Mouse (Mus musculus) midbrain, embryonic 12.5 days (tissue): ENCODE measurements at regions not wholly inside any gene's neighbourhood (a gene's known extent, or its start where the extent isn't known, plus 50 kb on each side); places are given as distances from the start of the nearest gene placed in this dataset.
A peak's percentile ranks its signal among the peaks of the same experiment; 100 is the strongest.
"Not testable (repeated sequence)": the region's sequence is repeated elsewhere in the genome, so short reads cannot be mapped to it uniquely, and the experiment has no call there.

Experiments used
- ATAC-seq: fragments of 200-750 bp; cut with Nextera tagmentation; 2 replicates; pipeline ENCODE4 v1.8.0; 2017; ENCODE audit warnings: low read depth, moderate TSS enrichment, moderate library complexity; ENCODE audit not compliant: low FRiP score
- H3K27ac ChIP-seq: fragments of 300-500 bp; sonication (generic); replicated peaks from 2 replicates; pipeline ENCODE4 v1.5.1; 2016; ENCODE audit warnings: mild to moderate bottlenecking
- H3K27me3 ChIP-seq: fragments of 300-500 bp; sonication (generic); 2 replicates; pipeline ENCODE4 v1.6.1; 2016; ENCODE audit warnings: mild to moderate bottlenecking
- H3K36me3 ChIP-seq: fragments of 300-500 bp; sonication (generic); 2 replicates; pipeline ENCODE4 v1.6.1; 2016
- H3K4me1 ChIP-seq: fragments of 300-500 bp; sonication (generic); 2 replicates; pipeline ENCODE4 v1.6.1; 2016
- H3K4me2 ChIP-seq: fragments of 300-500 bp; sonication (generic); replicated peaks from 2 replicates; pipeline ENCODE4 v1.6.1; 2016; ENCODE audit warnings: mild to moderate bottlenecking, moderate library complexity
- H3K4me3 ChIP-seq: fragments of 300-500 bp; sonication (generic); 2 replicates; pipeline ENCODE4 v1.5.1; 2016; ENCODE audit warnings: mild to moderate bottlenecking
- H3K9ac ChIP-seq: fragments of 300-500 bp; sonication (generic); replicated peaks from 2 replicates; pipeline ENCODE4 v1.6.1; 2016; ENCODE audit warnings: mild to moderate bottlenecking, moderate library complexity
- H3K9me3 ChIP-seq: fragments of 300-500 bp; sonication (generic); 2 replicates; pipeline ENCODE4 v1.6.1; 2016; ENCODE audit warnings: mild to moderate bottlenecking
- WGBS: fragments of 180-500 bp; shearing (Covaris S2); methylation state at CpG from one replicate; pipeline ENCODE4 v1.1.7; 2016; 5-methylcytosine and 5-hydroxymethylcytosine counted together

- no peak for ATAC-seq
- no peak overlapping the region for H3K4me2 ChIP-seq
- H3K4me1 ChIP-seq = peaks cover 5% of the 10 kb centered on the region; the same call in 1 of the 2 replicates
- no peaks in the 10 kb centered on the region for H3K36me3 ChIP-seq
- H3K9ac ChIP-seq = no peak overlapping the region
- 87% methylated on average over 4 of the region's 4 CpGs for WGBS
- H3K9me3 ChIP-seq = no peaks in the 10 kb centered on the region
- H3K27ac ChIP-seq = no peak overlapping the region
- H3K4me3 ChIP-seq = no peak overlapping the region
- H3K27me3 ChIP-seq = no peaks in the 10 kb centered on the region
Observed at GRCm38 (mm10) chr1:64413181-64413560, 119.3 kb upstream of the Creb1 start.

- ATAC-seq = no peak
Observed at GRCm38 (mm10) chr1:64412481-64413180, 119.8 kb upstream of the Creb1 start.

GRCm38 (mm10) chr1:64411851-64412480 is 120.5 kb upstream of the Creb1 start:
- H3K9ac ChIP-seq = no peak overlapping the region
- no peak overlapping the region for H3K4me3 ChIP-seq
- H3K9me3 ChIP-seq = no peaks in the 10 kb centered on the region
- no peak for ATAC-seq
- H3K27me3 ChIP-seq = no peaks in the 10 kb centered on the region
- no peaks in the 10 kb centered on the region for H3K36me3 ChIP-seq
- H3K27ac ChIP-seq = no peak overlapping the region
- 92% methylated on average over 4 of the region's 4 CpGs for WGBS
- no peak overlapping the region for H3K4me2 ChIP-seq
- H3K4me1 ChIP-seq = peaks cover 5% of the 10 kb centered on the region; the same call in 1 of the 2 replicates

More at GRCm38 (mm10) chr1:64412481-64413180, 119.8 kb upstream of the Creb1 start:
- Histone ChIP-seq H3K27ac (no peak overlapping the region), H3K9ac (no peak overlapping the region), H3K4me3 (no peak overlapping the region), H3K36me3 (no peaks in the 10 kb centered on the region), H3K4me1 (peaks cover 5% of the 10 kb centered on the region; the same call in 1 of the 2 replicates), H3K4me2 (no peak overlapping the region), H3K27me3 (no peaks in the 10 kb centered on the region), H3K9me3 (no peaks in the 10 kb centered on the region)
- WGBS = 87% methylated on average over 10 of the region's 10 CpGs

DNA sequence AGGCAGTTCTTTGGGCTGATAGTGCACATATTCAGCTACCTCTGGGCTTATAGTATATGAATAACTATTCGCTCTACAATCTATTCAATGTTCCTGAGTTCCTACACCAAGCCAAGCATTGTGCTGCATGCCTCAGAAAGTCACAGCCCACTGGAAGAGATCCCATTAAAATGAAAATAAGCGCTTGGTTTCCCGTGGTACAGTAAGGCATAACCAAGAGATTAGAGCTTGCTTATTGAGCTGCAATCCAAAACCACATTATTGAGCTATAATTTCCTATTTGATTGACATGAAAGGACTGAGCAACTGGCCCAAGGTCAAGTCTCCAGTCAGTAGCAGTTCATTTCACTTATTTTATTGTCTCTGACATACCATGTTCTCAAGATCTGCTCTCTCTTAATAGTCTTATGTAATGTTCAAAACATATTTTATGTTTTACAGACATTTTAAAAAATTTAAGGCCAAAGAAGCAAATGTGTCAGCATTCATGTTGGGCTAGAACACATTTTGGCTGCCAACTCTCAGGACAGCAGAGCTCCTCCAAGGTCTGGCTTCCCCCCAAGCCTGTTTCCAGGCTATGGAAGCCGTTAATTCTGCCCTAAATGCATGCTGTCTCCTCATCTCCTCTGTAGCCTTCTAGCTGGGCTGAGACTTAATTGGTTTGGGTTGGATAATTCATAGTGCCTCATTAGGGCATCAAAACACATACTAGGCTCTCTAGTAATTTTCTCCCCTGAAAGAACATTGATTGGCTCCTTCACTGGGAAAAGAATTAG is 123.5 kb upstream of the Creb1 start:
- H3K4me2 ChIP-seq = no peak overlapping the region
- ATAC-seq = no peak
- H3K4me3 ChIP-seq = no peak overlapping the region
- no peaks in the 10 kb centered on the region for H3K9me3 ChIP-seq
- no peaks in the 10 kb centered on the region for H3K27me3 ChIP-seq
- no peaks in the 10 kb centered on the region for H3K36me3 ChIP-seq
- peaks cover 5% of the 10 kb centered on the region; the same call in 1 of the 2 replicates for H3K4me1 ChIP-seq
- H3K27ac ChIP-seq = 0 out of 2 replicates have a peak overlapping the region, but pooled peaks have one; percentile 30
- 68% methylated on average over 4 of the region's 4 CpGs for WGBS
- H3K9ac ChIP-seq = no peak overlapping the region

- Histone ChIP-seq H3K9ac (no peak overlapping the region), H3K4me2 (no peak overlapping the region), H3K27me3 (no peaks in the 10 kb centered on the region), H3K4me1 (no peaks in the 10 kb centered on the region), H3K27ac (no peak overlapping the region), H3K9me3 (no peaks in the 10 kb centered on the region), H3K4me3 (no peak overlapping the region), H3K36me3 (no peaks in the 10 kb centered on the region)
- 88% methylated on average over 8 of the region's 8 CpGs for WGBS
- no peak for ATAC-seq
Observed at GRCm38 (mm10) chr1:64391525-64391924, 140.9 kb upstream of the Creb1 start.

DNA sequence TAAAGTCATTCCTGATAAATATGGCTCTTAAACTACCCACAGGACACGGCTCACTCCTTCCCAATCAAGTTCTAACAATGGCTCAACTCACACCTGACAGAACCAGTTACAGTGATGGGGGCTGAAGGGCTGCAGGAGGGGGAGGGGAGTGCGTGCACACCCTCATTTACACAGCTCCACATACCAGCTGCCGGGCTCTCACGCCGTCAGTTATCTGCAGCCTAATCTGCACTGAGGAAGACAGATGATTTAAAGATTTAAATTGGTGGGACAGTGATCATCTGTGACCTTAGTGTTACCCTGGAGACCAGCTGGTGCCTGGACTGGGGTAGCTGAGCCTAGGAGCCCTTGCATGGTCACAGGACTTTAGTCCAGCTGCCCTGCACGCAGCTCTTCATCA is 151.2 kb upstream of the Creb1 start:
- Histone ChIP-seq H3K4me2 (0 out of 2 replicates have a peak overlapping the region, but pooled peaks have one; percentile 16), H3K4me3 (no peak overlapping the region), H3K27ac (peak overlapping the region; percentile 44), H3K9ac (no peak overlapping the region), H3K36me3 (no peaks in the 10 kb centered on the region), H3K4me1 (peaks cover 19% of the 10 kb centered on the region), H3K9me3 (no peaks in the 10 kb centered on the region), H3K27me3 (no peaks in the 10 kb centered on the region)
- ATAC-seq = peak; percentile 98
- WGBS = 22% methylated on average over 6 of the region's 6 CpGs

DNA sequence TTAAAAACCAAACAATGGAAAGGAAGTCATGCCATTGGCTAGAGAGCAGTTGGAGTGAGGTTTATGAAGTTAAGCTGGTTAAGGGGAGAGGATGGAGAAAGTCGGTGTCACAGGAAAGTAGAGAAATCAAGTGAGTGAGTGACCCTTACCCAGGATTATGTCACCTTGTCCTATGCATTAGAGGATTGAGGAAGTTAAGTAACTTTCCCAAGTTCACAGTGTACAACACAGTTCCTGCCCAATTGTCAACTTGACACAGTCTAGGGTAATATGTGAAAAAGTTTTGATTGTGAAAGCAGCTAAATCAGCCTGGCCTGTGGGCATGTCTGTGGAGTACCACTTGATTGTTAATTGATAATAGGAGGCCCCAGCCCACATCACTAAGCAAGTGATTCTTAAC is 156.0 kb upstream of the Creb1 start:
- 93% methylated on average over 1 of the region's 1 CpGs for WGBS

GRCm38 (mm10) chr1:64374286-64375071 is 158.0 kb upstream of the Creb1 start:
- H3K4me2 ChIP-seq = no peak overlapping the region
- H3K36me3 ChIP-seq = no peaks in the 10 kb centered on the region
- no peaks in the 10 kb centered on the region for H3K27me3 ChIP-seq
- ATAC-seq = no peak
- WGBS = 66% methylated on average over 13 of the region's 13 CpGs
- H3K4me3 ChIP-seq = no peak overlapping the region
- H3K27ac ChIP-seq = no peak overlapping the region
- no peaks in the 10 kb centered on the region for H3K4me1 ChIP-seq
- H3K9ac ChIP-seq = no peak overlapping the region
- no peaks in the 10 kb centered on the region for H3K9me3 ChIP-seq

More for the DNA sequence above, 156.0 kb upstream of the Creb1 start:
- peaks cover 18% of the 10 kb centered on the region for H3K4me1 ChIP-seq
- not testable (repeated sequence) for H3K36me3 ChIP-seq, H3K9ac ChIP-seq, H3K4me2 ChIP-seq, H3K4me3 ChIP-seq, H3K27me3 ChIP-seq, ATAC-seq, H3K9me3 ChIP-seq, H3K27ac ChIP-seq

- Histone ChIP-seq H3K27me3 (no peaks in the 10 kb centered on the region), H3K4me3 (no peak overlapping the region), H3K4me2 (no peak overlapping the region), H3K9me3 (no peaks in the 10 kb centered on the region), H3K27ac (no peak overlapping the region), H3K4me1 (peaks cover 4% of the 10 kb centered on the region; the same call in 1 of the 2 replicates), H3K9ac (no peak overlapping the region), H3K36me3 (no peaks in the 10 kb centered on the region)
- 70% methylated on average over 1 of the region's 1 CpGs for WGBS
- no peak for ATAC-seq
Observed at GRCm38 (mm10) chr1:64364095-64364494, 168.3 kb upstream of the Creb1 start.

DNA sequence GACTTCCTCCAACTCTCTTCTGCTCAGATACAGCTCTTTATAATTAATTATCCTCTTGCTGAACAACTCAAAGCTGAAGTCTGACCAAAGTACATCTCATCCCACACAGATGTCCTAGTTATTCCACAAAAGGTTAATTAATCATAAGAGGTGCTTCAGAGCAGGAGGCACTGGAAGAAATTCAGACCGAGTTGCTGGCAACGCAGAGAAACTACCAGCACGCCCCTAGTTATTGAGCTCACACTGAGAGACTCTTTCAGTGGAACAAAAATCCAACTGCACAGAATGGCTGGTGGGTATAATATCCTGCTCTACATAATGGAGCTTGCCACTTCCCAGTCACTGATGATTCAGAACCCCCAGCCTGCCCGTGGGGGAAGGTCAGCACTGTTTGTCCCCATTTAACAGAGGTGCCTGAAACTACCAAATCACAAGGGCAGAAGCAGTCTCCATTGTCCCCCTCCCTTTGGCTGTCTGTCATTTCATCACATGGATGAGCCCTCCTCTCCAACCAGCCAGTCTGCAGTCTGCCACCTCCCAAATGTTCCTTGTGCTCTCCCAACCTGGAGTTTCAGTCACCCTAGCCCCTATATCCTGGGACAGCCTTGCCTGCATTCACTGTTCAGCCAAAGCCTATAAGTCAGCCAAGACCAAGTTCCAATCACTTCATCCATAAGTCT is 170.3 kb upstream of the Creb1 start:
- peaks cover 4% of the 10 kb centered on the region; the same call in 1 of the 2 replicates for H3K4me1 ChIP-seq
- WGBS = 71% methylated on average over 4 of the region's 4 CpGs
- H3K36me3 ChIP-seq = no peaks in the 10 kb centered on the region
- no peak overlapping the region for H3K27ac ChIP-seq
- no peak overlapping the region for H3K4me2 ChIP-seq
- H3K4me3 ChIP-seq = no peak overlapping the region
- no peak overlapping the region for H3K9ac ChIP-seq
- no peaks in the 10 kb centered on the region for H3K9me3 ChIP-seq
- H3K27me3 ChIP-seq = no peaks in the 10 kb centered on the region
- no peak for ATAC-seq

DNA sequence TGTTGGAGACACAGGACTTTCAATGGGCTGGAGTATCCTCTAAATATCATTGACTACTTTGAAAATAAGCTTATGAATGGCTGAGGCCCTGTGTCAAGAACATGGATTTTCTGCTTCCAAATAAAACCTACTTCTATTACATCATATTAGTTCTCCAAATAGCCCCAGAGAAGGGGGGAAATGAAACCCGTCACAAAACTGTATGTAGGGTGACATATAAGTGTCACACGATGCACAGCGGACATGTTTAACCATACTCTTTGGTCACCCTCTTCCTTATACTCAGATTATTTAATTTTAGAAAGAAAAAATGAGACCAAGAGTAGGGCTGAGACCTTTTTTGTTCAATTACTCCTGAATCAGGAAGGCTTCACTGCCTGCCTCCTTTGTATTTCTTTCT is 189.2 kb upstream of the Creb1 start:
- H3K9ac ChIP-seq = no peak overlapping the region
- peaks cover 9% of the 10 kb centered on the region for H3K4me1 ChIP-seq
- no peaks in the 10 kb centered on the region for H3K36me3 ChIP-seq
- ATAC-seq = no peak
- 74% methylated on average over 3 of the region's 3 CpGs for WGBS
- no peaks in the 10 kb centered on the region for H3K9me3 ChIP-seq
- no peak overlapping the region for H3K27ac ChIP-seq
- H3K27me3 ChIP-seq = no peaks in the 10 kb centered on the region
- H3K4me3 ChIP-seq = no peak overlapping the region
- no peak overlapping the region for H3K4me2 ChIP-seq
